Mouse (Mus musculus) testis, adult 2 months (tissue): ENCODE measurements at regions not wholly inside any gene's neighbourhood (a gene's known extent, or its start where the extent isn't known, plus 50 kb on each side); places are given as distances from the start of the nearest gene placed in this dataset.

Experiments used
- CTCF ChIP-seq: fragments of 200-500 bp; IDR thresholded peaks from 2 replicates; pipeline ENCODE4 v1.5.1; 2012; ENCODE audit warnings: low read depth, mild to moderate bottlenecking, inconsistent platforms, low read length, moderate library complexity; ENCODE audit not compliant: control insufficient read depth, insufficient read depth, insufficient replicate concordance
- POLR2A ChIP-seq: fragments of 200-500 bp; IDR thresholded peaks from 2 replicates; pipeline ENCODE4 v1.6.1; 2012; ENCODE audit warnings: low read depth, mild to moderate bottlenecking, inconsistent platforms, low read length, moderate library complexity; ENCODE audit not compliant: control insufficient read depth

DNA sequence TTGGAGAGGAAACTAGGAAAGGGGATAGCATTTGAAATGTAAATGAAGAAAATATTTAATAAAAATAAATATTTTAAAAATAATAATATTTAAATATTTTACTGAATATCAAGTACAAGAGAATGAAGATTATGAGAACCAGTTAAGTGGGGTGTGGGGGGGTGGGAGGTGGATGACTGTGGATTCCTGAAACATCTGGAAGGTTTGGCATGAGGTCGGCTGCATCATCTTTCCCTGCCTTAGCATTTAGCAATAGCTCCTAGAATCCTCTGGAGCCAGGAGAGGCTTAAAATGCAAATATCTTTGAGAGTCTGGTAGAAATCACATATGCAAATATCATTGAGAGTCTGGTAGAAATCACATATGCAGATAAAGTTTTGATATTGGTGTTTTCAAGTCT lies 103.3 kb upstream of the Gm5148 start:
- TF ChIP-seq CTCF = no peak
- TF ChIP-seq POLR2A = no peak
